In the genomic region with DNA sequence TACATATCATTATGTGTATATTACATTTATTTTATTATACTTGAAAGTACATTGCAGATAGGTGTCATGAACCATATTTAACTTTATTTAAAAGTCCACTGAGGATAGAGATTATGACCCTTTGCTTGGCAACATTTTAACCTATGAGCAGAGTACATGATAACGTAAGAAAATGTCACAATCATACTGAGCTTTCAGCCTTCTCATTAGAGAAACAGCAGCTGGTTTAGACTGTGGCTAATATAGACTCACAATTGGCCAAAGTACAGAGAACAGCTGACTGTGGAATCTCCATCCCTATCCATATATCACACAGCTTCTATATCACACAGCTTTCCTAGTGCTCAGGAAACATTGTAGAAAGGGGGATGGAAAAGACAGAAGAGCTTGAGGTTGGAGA, we compare ENCODE assay signal across 16 mouse cellular contexts.
"Had no signal": no experiment of that assay in that cellular context is flagged by ENCODE, and none has a peak within 500 bp of the region (broad histone marks: within the 10 kb centered on the region; RNA-seq: fewer than 3 reads in every experiment).

No protein-coding gene starts in this region.

- ATAC-seq: liver, postnatal 0 days; midbrain, embryonic 13.5 days; midbrain, embryonic 15.5 days had no signal

- H3K4me2 ChIP-seq: liver, embryonic 13.5 days; liver, embryonic 15.5 days; midbrain, embryonic 11.5 days; midbrain, embryonic 13.5 days; midbrain, embryonic 15.5 days; neural tube, embryonic 12.5 days had no signal

- H3K9me3 ChIP-seq: liver, embryonic 13.5 days; liver, embryonic 15.5 days; megakaryocyte, embryonic 14.5 days; midbrain, embryonic 13.5 days; midbrain, embryonic 15.5 days; neural tube, embryonic 12.5 days had no signal

- H3K27me3 ChIP-seq: liver, embryonic 13.5 days; liver, embryonic 15.5 days; megakaryocyte, embryonic 14.5 days; midbrain, embryonic 13.5 days; midbrain, embryonic 15.5 days; neural tube, embryonic 12.5 days had no signal

- H3K4me1 ChIP-seq: liver, embryonic 13.5 days; liver, embryonic 15.5 days; midbrain, embryonic 13.5 days; midbrain, embryonic 15.5 days; neural tube, embryonic 12.5 days had no signal

- H3K9ac ChIP-seq: liver, embryonic 13.5 days; liver, embryonic 15.5 days; liver, postnatal 0 days; midbrain, embryonic 13.5 days; midbrain, embryonic 15.5 days; neural tube, embryonic 12.5 days had no signal

- H3K36me3 ChIP-seq: liver, embryonic 13.5 days; liver, embryonic 15.5 days; midbrain, embryonic 13.5 days; midbrain, embryonic 15.5 days; neural tube, embryonic 12.5 days had no signal

- H3K27ac ChIP-seq: liver, embryonic 13.5 days; liver, embryonic 15.5 days; macrophage; midbrain, embryonic 13.5 days; midbrain, embryonic 15.5 days; neural tube, embryonic 12.5 days had no signal

- H3K4me3 ChIP-seq: liver, embryonic 13.5 days; liver, embryonic 15.5 days; megakaryocyte, embryonic 14.5 days; midbrain, embryonic 13.5 days; midbrain, embryonic 15.5 days; neural tube, embryonic 12.5 days had no signal

- DNase-seq: liver, embryonic 13.5 days; liver, postnatal 0 days; lung, adult 2 months; right cerebral cortex, postnatal 25 days; right cerebral cortex, postnatal 4 days; spleen, adult 18-20 months; thymus, adult 18-20 months; thymus, postnatal 14 days; thymus, postnatal 36 days had no signal
